Mouse (Mus musculus) c-Kit-negative CD71-positive TER-119-positive erythroid progenitor cells, embryonic 14.5 days (primary cell): ENCODE data around the gene Rhd.

ENCODE experiments used
- DNase-seq: peaks from one replicate; pipeline ENCODE4 v3.0.0-alpha.2; 2013; ENCODE audit warnings: low read depth, low spot score

Rhd gene

GRCm38 (mm10) chr4:134856501-134856900 is 7.8 kb upstream of the Rhd start:
- DNase-seq: no peak

DNA sequence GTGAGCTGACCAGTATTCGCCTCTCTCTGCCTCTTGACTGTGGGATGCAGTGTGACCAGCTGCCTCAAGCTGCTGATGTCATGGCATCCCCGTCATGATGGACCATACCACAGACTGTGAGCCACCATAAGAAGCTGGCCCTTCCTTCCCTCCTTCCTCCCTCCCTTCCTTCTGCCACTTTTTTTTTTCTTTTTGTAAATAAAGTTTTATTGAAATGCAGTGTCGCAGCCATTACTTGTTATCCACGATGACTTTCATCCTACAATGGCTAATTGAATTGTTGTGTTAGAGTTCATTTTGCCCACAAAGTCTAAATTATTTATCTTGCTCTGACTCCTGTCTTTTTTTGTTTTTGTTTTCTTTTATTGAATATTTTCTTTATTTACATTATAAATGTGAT is 5.8 kb upstream of the Rhd start:
- DNase-seq: no peak

DNA sequence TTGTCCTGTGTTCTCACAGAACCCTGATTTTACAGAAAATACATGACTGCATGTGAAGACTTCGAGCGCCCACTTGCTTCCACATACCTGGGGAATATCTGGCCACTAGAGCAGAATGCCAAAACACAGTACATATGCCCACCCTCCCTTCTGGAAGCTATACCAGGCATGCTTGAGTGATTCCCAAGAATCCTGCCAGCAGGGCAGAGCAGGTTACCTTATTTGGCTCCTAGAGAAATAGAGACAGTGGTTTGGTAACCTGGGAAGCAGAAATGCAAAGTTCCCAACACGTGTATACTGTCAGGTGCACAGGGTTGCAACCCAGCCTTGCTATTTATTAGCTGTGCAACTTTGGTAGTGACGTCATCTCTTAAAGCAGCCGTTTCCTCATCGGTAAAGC is 2.5 kb upstream of the Rhd start:
- no peak for DNase-seq

- no peak for DNase-seq
These were observed 1.3 kb upstream of the Rhd start for GRCm38 (mm10) chr4:134862996-134863395.

GRCm38 (mm10) chr4:134865340-134865739 is 1.0 kb downstream of the Rhd start:
- DNase-seq: peak; percentile 80

- no peak for DNase-seq
These were observed 1.5 kb downstream of the Rhd start for GRCm38 (mm10) chr4:134865789-134866188.

GRCm38 (mm10) chr4:134867213-134867612 is 2.9 kb downstream of the Rhd start:
- no peak for DNase-seq

DNA sequence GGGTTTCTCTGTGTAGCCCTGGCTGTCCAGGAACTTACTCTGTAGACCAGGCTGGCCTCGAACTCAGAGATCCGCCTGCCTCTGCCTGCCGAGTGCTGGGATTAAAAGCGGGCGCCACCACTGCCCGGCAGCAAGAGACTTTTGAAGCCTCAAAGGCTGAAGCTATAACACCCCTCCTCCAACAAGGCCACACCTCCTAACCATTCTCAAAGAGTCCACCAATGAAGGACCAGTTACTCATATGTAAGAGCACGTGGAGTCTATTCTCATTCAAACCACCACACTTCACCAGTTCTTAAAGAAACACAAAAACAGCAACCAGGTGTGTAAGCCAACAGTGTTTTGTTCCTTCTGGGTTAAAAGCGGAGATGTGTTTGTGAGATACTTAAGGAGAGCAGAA is 3.3 kb downstream of the Rhd start:
- DNase-seq: peak; percentile 54

GRCm38 (mm10) chr4:134868065-134868464 is 3.7 kb downstream of the Rhd start:
- no peak for DNase-seq

- DNase-seq: peak; percentile 48
These were observed 4.2 kb downstream of the Rhd start for GRCm38 (mm10) chr4:134868490-134868889.

- DNase-seq: peak; percentile 92
These were observed 4.9 kb downstream of the Rhd start for GRCm38 (mm10) chr4:134869068-134869730.

- no peak for DNase-seq
These were observed 5.6 kb downstream of the Rhd start for GRCm38 (mm10) chr4:134869815-134870375.

DNA sequence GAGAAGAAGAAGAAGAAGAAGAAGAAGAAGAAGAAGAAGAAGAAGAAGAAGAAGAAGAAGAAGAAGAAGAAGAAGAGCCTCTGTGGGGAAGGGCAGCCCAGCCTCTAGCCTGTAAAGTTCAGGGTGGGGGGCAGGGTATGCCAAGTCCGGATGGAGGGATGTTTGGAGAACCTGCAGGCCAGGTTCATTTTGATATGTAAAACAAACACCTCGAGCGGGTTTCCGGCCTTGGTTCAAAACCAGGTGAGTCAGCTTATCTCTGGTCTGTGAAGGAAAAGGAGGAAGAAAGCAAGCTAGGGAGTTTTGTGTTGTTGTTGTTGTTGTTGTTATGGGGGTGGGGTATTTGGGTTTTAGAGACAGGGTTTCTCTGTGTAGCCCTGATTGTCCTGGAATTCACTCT is 7.1 kb downstream of the Rhd start:
- no peak for DNase-seq

DNA sequence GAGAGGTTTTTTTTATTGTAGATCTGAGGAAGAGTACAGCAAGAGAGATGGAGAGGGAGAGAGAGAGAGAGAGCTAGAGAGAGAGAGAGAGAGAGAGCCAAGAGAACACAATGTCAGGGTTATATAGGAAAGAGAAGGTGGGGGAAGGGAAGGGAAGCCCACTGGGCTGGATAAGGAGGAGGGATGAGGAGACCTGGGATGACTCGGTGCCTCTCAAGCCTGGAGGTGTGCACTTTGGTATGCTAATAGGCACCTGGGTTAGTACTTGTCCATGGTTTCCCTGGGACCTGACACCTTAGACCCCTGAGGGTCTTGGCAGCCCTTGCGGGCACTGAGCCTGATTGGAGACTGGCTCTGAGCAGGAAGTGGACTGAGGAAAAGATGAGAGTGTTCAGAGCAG is 7.6 kb downstream of the Rhd start:
- no peak for DNase-seq

DNA sequence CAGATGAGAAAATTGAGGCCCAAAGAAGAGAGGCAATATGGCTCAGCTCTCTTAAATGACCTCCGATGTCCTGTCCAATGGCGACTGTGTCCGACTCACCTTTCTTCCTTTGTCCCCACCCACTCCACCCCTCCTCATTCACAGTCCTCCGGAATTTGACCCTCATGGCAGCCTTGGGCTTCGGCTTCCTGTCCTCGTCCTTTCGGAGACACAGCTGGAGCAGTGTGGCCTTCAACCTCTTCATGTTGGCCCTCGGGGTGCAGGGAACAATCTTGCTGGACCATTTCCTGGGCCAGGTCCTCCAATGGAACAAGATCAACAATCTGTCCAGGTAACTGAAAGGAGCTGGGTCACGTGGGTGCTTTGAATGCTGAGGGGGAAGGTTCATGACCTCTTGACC is 11.8 kb downstream of the Rhd start:
- no peak for DNase-seq

DNA sequence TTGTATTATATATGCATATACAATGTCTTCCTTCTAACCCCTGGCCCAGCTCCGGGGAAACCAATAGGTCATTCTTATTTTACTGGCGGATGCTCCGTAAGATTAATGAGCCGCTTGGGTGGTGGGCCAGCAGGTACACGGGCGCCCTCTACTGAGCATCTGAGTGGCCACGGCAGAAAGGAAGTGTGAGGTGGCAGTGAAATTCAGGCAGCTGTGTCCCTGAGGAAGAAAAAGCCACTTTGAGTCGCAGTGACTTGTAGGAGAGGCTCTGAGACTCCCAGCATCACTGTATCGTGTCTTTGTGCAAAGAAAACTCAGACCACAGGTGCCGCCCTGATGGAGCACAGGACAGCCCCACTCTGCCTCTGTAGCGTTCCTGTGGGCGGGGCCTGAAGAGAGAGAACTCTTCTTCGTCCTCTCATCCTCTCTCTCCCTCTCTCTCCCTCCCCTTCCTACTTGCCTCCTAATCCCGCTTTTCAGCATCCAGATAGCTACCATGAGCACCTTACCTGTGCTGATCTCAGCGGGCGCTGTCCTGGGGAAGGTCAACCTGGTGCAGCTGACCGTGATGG is 15.2 kb downstream of the Rhd start:
- DNase-seq: no peak

- DNase-seq: no peak
These were observed 15.7 kb downstream of the Rhd start for GRCm38 (mm10) chr4:134880041-134880440.

- DNase-seq: no peak
These were observed 18.9 kb downstream of the Rhd start for GRCm38 (mm10) chr4:134883266-134883665.

DNA sequence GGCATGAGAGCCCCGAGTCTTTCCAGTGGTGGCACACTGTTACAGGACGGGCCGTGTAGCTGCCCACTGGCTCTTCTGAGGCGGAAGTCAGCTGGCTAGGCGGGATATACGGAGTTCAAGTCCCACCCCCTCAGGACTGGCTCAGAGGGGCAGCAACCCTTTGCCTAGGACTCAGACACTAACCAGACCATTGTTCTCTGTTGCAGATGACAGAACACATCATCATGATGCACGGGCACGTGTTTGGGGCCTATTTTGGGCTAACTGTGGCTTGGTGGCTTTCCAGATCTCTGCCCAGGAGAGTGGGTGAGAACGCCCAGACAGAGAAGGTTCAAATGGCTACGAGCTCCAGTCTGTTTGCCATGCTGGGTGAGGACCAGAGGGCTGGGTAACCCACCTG is 19.5 kb downstream of the Rhd start:
- DNase-seq: no peak

- DNase-seq: no peak
These were observed 20.0 kb downstream of the Rhd start for GRCm38 (mm10) chr4:134884364-134884763.

DNA sequence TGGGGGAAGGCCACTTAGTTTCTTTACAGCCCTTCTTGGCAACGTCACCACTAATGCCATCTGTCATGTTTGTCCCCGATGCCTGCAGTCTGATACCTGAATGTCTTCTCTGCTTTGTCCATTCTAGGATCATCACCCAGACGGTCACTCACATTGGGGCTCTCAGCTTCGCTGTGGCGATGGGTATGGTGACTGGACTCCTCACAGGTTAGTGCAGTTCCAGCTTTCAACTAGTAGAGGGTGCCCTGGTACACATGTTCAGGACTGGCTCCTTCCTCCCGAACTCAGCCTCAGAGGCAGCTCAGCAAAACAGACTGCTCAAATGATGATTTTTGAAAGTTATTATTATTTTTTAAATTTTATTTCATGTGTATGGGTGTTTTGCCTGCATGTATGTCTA is 27.8 kb downstream of the Rhd start:
- no peak for DNase-seq

DNA sequence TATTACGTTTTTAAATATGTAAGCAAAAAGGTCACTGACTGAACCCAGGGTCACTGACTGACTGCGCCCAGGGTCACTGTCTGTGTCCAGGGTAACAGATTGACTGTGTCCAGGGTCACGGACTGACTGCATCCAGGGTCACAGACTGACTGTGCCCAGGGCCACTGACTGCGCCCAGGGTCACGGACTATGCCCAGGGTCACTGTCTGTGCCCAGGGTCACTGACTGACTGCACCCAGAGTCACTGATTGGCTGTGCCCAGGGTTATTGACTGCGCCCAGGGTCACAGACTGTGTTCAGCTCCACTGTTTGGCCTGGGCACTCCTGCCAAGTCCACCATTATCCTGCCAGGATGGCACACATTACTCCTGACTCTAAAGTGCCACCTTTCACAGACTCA is 32.9 kb downstream of the Rhd start:
- no peak for DNase-seq

- DNase-seq: no peak
These were observed 36.8 kb downstream of the Rhd start for GRCm38 (mm10) chr4:134901126-134901525.
